Mouse (Mus musculus): Measurements from ENCODE around the gene Pikfyve. TPM values are rescaled to one million over a fixed set of nuclear protein-coding genes. Genes with fewer than 3 reads are reported as not detected.

Pikfyve gene
- polyA plus RNA-seq, 1 experiment: 12.9 TPM

DNA sequence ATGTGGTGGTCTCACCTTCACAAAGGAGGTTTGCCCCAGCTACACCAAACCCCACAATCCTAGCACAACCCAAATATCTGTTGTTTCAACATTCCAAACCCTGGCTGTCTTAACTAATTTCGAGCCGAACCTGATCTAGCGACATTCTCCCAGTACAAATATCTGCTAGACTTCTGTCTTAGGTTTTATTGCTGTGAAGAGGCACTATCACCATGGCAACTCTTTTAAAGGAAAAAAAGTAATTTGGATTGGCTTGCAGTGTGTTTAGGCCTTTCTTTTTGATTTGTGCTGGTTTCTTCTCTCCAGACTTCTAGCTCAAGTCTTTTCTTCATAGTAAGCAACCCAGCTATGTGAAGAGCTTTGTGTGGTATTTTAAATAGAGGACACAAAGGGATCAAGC, 94.0 kb downstream of the Pikfyve start:
- no peak for DNase-seq
- TF ChIP-seq POLR2A (IDR thresholded peaks at IDR 0.05; ENCODE audit: borderline replicate concordance, insufficient read depth, low read length) (no peak), CTCF (IDR thresholded peaks at IDR 0.05; ENCODE audit: borderline replicate concordance, insufficient read depth, low read depth, low read length) (no peak)
- no peak overlapping the region for H3K4me3 ChIP-seq (replicated peaks; ENCODE audit: insufficient read depth, low read depth, low read length)
- H3K27me3 ChIP-seq (ENCODE audit: control insufficient read depth, insufficient read depth, low read length): no peaks in the 10 kb centered on the region
- no peak overlapping the region for H3K27ac ChIP-seq (ENCODE audit: insufficient read depth, low read length)
- 73% methylated on average over 3 of the region's 3 CpGs for WGBS
- no peaks in the 10 kb centered on the region for H3K4me1 ChIP-seq (ENCODE audit: control insufficient read depth, insufficient read depth, low read length)

DNA sequence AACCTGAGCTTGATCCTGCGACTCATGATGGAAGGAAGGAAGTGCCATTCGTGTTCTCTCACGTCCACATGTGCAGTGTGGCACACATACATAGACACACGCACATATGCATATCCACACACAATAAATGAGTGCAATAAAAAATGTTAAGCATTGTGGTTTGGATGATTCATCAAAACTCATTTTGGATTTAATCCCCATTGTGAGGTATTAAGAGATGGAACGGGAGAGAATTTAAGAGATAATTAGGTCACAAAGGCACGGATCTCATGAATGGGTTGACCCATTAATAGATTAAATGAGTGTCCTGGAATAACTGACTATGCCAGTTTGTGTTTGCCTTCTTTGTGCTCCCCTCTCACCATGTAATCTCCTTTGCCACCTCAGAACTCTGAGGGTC, 95.3 kb downstream of the Pikfyve start, which contains the start of gene Pth2r:
TSS of gene Pth2r (plus strand) at position 301 of the 400 bp plus-strand sequence.
- WGBS: 93% methylated on average over 6 of the region's 6 CpGs
- no peak within 1 kb of the TSS for H3K27ac ChIP-seq (ENCODE audit: insufficient read depth, low read length)
- no peak within 1 kb of the TSS for H3K4me3 ChIP-seq (replicated peaks; ENCODE audit: insufficient read depth, low read depth, low read length)
- no peak for TF ChIP-seq POLR2A (IDR thresholded peaks at IDR 0.05; ENCODE audit: borderline replicate concordance, insufficient read depth, low read length)
- no peak for TF ChIP-seq CTCF (IDR thresholded peaks at IDR 0.05; ENCODE audit: borderline replicate concordance, insufficient read depth, low read depth, low read length)
- no peak for DNase-seq
- no peaks in the 10 kb centered on the region for H3K27me3 ChIP-seq (ENCODE audit: control insufficient read depth, insufficient read depth, low read length)
- no peaks in the 10 kb centered on the region for H3K4me1 ChIP-seq (ENCODE audit: control insufficient read depth, insufficient read depth, low read length)

DNA sequence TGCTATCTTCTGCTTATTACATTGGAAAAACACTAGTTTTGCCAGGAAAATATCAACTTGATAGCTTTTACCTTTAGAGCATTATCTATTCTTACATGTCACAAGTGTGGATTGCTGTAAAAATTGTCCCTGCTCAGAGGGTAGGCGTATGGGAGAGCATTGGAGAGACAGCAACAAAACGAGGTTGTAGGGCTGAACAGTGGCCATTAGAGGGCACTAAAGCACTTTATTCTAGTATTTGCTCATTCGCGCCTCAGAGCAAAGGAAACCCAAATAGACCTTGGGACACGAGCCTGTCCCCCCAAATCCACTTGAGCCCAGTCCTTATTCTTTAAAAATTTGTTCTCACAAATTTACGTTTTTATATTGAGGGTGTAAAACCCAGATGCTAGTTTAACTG, 96.3 kb downstream of the Pikfyve start:
- no peak overlapping the region for H3K4me3 ChIP-seq (replicated peaks; ENCODE audit: insufficient read depth, low read depth, low read length)
- H3K4me1 ChIP-seq (ENCODE audit: control insufficient read depth, insufficient read depth, low read length): no peaks in the 10 kb centered on the region
- TF ChIP-seq CTCF (IDR thresholded peaks at IDR 0.05; ENCODE audit: borderline replicate concordance, insufficient read depth, low read depth, low read length) (peak; percentile 71), POLR2A (IDR thresholded peaks at IDR 0.05; ENCODE audit: borderline replicate concordance, insufficient read depth, low read length) (no peak)
- H3K27me3 ChIP-seq (ENCODE audit: control insufficient read depth, insufficient read depth, low read length): no peaks in the 10 kb centered on the region
- 9% methylated on average over 6 of the region's 6 CpGs for WGBS
- H3K27ac ChIP-seq (ENCODE audit: insufficient read depth, low read length): no peak overlapping the region
- peak; percentile 59 to 60 for DNase-seq

DNA sequence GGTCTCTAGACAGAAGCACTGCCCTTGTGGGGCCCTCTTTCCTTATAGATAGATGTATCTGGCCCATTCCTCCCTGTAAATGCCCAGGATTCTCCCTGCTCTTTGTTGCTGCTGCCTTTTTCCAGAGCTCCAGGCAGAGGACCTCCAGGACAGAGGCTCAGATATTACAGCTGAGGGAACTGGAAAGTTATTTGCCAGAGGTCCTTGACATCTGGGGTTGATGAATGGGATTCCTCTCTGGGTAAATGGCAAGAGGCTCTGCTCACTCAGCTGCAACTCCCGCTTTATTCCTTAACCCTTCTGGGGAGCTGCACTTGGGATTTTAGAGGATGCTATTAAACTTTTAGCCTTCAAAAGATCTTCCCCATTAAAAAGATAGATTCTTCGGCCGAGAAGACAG, 122.0 kb downstream of the Pikfyve start:
- no peak overlapping the region for H3K4me3 ChIP-seq (replicated peaks; ENCODE audit: insufficient read depth, low read depth, low read length)
- H3K27me3 ChIP-seq (ENCODE audit: control insufficient read depth, insufficient read depth, low read length): no peaks in the 10 kb centered on the region
- H3K4me1 ChIP-seq (ENCODE audit: control insufficient read depth, insufficient read depth, low read length): no peaks in the 10 kb centered on the region
- no peak overlapping the region for H3K27ac ChIP-seq (ENCODE audit: insufficient read depth, low read length)
- TF ChIP-seq POLR2A (IDR thresholded peaks at IDR 0.05; ENCODE audit: borderline replicate concordance, insufficient read depth, low read length) (no peak), CTCF (IDR thresholded peaks at IDR 0.05; ENCODE audit: borderline replicate concordance, insufficient read depth, low read depth, low read length) (no peak)
- DNase-seq: no peak
- WGBS: 85% methylated on average over 3 of the region's 3 CpGs

DNA sequence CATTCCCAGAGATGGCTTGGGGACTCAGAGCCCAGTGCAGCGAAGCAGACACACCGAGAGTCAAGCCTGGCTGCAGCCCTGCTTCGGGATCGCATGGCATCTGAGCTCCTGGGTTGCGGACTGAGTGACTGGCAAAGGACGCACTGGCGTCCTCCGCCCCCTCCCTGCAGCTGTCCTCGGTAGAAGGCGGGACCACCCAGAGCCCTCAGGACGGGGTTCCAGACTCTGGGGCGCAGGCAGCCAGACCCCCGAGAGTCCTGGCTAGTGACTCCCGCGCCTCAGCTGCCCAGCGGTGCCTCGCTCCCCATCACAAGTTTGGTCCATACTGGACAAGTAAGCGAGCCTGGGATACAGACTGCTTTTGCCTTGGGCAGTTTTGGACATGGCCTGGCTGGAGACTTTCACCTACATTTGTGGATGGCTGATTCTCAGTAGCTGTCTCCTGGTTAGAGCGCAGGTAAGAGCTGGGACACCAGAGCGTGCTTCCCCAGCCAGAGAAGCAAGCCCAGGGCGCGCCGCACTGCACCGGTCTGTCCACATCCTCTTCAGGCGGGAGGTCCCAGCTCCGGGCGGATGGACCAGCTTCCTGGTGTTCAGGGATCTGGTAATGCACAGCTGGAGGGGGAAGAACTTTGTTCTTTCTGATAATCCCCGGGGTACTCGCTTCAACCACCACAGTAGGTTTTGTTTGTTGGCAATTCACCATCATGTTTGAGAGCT, 124.9 kb downstream of the Pikfyve start:
- Histone ChIP-seq H3K27me3 (ENCODE audit: control insufficient read depth, insufficient read depth, low read length) (no peaks in the 10 kb centered on the region), H3K4me3 (replicated peaks; ENCODE audit: insufficient read depth, low read depth, low read length) (peak overlapping the region; percentile 25), H3K27ac (ENCODE audit: insufficient read depth, low read length) (no peak overlapping the region), H3K4me1 (ENCODE audit: control insufficient read depth, insufficient read depth, low read length) (peaks cover 7% of the 10 kb centered on the region; the same call in 1 of the 2 replicates)
- DNase-seq: peak; percentile 22 to 42
- no peak for TF ChIP-seq CTCF (IDR thresholded peaks at IDR 0.05; ENCODE audit: borderline replicate concordance, insufficient read depth, low read depth, low read length)
- no peak for TF ChIP-seq POLR2A (IDR thresholded peaks at IDR 0.05; ENCODE audit: borderline replicate concordance, insufficient read depth, low read length)
- WGBS: under 1% methylated on average over 29 of the region's 29 CpGs

DNA sequence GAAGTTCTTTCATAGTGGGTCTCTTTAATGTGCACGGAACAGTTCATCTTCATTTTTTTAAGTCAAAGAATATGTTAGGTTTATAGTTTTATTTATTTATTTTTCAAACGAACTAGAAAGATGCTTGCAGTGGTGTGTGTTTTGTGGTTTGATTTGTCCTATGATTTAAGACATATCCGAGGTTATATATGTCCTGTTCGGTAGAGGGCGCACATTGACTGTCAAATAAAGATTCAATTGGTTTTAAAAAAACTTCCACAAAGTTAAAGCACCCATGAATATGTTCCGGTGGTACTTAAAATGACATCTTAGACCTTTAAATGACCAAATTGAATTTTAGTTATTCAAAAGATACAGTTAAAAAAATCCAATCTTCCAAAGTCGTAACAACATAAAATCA, 125.6 kb downstream of the Pikfyve start:
- no peak overlapping the region for H3K4me3 ChIP-seq (replicated peaks; ENCODE audit: insufficient read depth, low read depth, low read length)
- H3K27me3 ChIP-seq (ENCODE audit: control insufficient read depth, insufficient read depth, low read length): no peaks in the 10 kb centered on the region
- WGBS: 9% methylated on average over 7 of the region's 7 CpGs
- no peak overlapping the region for H3K27ac ChIP-seq (ENCODE audit: insufficient read depth, low read length)
- peaks cover 7% of the 10 kb centered on the region; the same call in 1 of the 2 replicates for H3K4me1 ChIP-seq (ENCODE audit: control insufficient read depth, insufficient read depth, low read length)
- peak in 1 of 2 experiments; percentile 57 for DNase-seq
- TF ChIP-seq POLR2A (IDR thresholded peaks at IDR 0.05; ENCODE audit: borderline replicate concordance, insufficient read depth, low read length): no peak
- TF ChIP-seq CTCF (IDR thresholded peaks at IDR 0.05; ENCODE audit: borderline replicate concordance, insufficient read depth, low read depth, low read length): peak; percentile 42; the same call in 1 of the 2 replicates

DNA sequence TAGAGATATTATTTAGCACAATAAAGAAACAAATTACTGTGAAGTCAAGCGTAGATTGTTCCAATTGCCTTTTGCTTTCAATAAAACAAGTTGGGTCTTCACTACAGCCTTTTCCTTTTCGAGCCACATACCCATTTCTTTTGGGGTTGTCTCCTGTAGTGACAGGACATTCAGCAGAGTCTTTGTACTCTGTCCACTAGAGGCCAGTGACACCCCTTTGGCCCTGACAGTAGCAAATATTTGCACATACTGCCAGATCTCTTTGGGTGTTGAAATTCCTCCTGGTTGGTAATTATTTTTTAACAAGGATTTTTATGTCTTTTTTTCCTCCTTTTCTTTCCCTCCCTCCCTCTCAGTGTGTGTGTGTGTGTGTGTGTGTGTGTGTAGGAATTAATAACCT, 126.4 kb downstream of the Pikfyve start:
- 46% methylated on average over 2 of the region's 2 CpGs for WGBS
- no peak overlapping the region for H3K27ac ChIP-seq (ENCODE audit: insufficient read depth, low read length)
- no peaks in the 10 kb centered on the region for H3K27me3 ChIP-seq (ENCODE audit: control insufficient read depth, insufficient read depth, low read length)
- no peak for TF ChIP-seq POLR2A (IDR thresholded peaks at IDR 0.05; ENCODE audit: borderline replicate concordance, insufficient read depth, low read length)
- TF ChIP-seq CTCF (IDR thresholded peaks at IDR 0.05; ENCODE audit: borderline replicate concordance, insufficient read depth, low read depth, low read length): peak; percentile 50; the same call in 1 of the 2 replicates
- peak in 1 of 2 experiments; percentile 44 for DNase-seq
- H3K4me1 ChIP-seq (ENCODE audit: control insufficient read depth, insufficient read depth, low read length): peaks cover 7% of the 10 kb centered on the region; the same call in 1 of the 2 replicates
- H3K4me3 ChIP-seq (replicated peaks; ENCODE audit: insufficient read depth, low read depth, low read length): no peak overlapping the region
